Mouse (Mus musculus): ENCODE measurements around the gene Fstl1. TPM values are rescaled to one million over a fixed set of nuclear protein-coding genes. Genes with fewer than 3 reads are reported as not detected.

The Fstl1 gene
- total RNA-seq, 4 experiments from 2014 or later = 31.0 to 39.0 (median 36.1) TPM

DNA sequence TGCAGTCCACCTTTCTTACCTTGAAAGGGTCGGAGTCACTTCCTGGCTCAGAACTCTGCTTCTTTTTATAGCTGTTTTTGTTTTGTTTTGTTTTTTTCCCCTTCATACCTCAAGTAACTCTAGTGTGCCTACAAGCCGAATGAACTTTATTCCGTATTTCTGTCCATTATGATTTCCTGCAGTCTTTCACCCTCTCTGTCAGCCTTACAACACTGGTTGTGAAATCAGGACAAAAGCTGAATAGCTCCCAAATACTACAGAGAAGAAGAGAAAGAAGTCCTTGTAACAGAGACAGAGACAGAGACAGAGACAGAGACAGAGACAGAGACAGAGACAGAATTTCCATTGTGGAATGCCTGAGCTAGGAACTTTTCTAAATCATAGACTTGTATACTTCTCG lies 41.3 kb downstream of the Fstl1 start:
- DNase-seq (ENCODE audit: low spot score in 2 of 2) = no peak

DNA sequence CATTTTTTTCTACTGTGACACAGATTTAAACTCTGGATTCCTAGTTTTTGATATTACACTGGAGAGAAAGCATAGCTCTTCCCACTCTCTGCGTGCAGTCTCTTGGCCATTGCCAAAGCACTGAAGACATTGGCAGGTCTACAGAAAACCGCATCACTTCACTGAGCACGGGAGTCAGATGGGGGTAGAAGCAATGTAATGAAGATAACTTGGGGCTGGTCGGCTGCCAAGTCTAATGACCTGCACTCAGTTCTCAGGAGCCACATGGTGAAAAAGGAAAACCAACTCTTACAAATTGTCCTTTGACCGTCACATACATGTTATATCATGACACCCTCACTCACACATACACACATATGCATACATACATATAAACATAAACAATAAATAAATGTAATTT lies 47.3 kb downstream of the Fstl1 start:
- DNase-seq (ENCODE audit: low spot score in 2 of 2) = no peak

DNA sequence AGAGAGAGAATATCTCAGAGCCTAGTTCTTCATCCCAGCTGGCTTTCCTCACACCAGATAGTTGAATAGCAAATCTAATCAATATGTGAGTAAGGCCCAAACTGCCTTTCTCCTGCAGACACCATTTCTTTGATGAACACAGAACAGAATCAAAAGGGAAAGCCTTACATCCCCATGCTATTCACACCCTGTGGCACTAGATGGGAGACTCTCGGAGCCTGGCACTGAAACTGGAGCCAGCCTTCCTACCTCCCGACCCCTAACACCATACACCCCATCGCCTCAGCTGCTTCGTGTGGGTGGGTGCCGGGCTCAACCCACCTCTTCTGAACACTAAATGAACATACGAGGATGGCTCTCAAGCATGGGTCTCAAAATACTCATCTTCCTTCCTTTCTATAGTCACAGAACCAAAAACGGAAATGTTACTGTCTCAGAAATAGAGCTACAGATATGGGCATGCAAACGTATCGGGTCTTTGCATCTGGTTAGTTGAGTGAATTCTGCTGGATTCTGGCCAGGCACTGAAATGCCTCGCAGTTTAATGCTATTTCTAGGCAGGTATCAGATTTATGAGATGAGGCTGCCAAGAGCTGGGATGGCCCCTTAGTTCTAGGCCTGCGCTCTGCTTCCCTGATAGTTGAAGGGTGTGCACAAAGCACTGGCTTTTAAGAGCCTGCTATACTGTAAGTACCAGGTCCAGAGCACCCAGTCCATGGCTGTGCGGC lies 48.3 kb downstream of the Fstl1 start:
- DNase-seq (ENCODE audit: low spot score in 2 of 2) = peak in 1 of 2 experiments; percentile 43

DNA sequence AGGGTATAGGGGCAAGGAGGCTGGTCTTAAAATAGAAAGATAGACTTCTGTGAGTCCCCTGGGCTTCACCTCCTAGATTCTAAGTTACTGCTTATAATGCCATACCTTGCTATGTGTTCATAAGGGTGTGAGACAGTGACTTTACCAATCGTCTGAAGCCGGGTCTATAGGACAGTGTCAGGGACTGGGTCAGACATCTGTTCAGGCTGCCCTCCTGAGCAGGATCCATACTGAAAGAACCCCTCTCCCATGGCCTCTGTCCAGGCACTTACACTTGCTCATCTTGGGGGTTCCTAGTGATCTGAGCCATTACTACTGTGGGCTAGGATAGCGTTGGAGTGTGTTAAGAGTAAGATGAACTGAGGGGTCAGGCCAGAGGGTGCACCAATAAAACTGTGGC lies 49.6 kb downstream of the Fstl1 start:
- no peak for DNase-seq (ENCODE audit: low spot score in 2 of 2)

DNA sequence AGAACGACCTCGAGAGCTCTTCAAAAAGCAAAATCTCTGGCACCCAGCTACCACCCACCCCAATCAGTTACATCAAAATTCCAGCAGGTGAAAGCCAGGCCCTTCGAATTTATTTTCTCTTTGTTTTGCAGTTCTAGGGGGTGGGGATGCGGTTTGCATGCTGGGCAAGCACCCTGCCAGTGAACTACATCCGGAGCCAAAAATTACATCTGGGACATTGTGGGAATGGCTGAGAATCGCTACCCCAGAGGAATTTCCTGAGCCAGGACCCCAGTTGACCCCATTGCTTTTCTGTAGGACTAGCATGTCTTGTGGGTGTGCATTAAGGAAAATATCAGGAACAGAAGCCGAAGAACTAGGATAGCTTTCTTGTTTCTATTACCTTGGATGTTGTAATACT lies 54.4 kb downstream of the Fstl1 start:
- DNase-seq (ENCODE audit: low spot score in 2 of 2) = no peak

DNA sequence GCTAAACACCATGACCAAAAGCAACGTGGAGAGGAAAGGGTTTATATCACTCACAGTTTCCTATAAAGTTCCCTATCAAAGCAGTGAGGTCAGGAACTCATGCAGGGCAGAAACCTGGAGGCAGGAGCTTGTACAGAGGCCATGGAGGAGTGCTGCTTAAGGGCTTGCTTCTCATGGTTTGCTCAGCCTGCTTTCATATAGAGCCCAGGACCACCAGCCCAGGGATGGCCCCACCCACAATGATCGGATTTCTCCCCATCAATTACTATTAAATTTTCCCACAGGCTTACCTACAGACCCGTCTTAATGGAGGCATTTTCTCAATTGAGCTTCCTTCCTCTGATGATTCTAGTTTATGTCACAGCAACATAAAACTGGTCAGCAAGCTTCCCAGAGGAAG lies 60.9 kb downstream of the Fstl1 start:
- DNase-seq (ENCODE audit: low spot score in 2 of 2) = no peak

DNA sequence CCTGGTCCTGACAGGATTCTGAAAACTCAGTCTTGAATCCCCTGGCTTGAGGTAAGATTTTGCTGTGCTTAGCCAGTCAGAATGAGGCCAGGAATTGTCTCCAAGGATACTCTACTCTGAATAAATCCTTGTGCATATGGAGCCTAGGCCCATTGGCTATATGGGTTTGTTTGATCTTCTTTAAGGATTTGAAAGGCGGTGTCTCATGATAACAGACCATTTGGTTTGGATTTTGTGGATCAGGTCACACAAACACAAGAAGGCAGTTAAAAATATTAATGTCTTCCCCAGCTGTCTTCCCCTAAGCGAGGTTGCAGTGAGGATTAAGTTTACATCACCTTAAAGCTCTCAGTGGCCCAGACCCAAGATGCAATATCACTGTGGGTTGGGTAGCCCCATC lies 65.8 kb downstream of the Fstl1 start:
- no peak for DNase-seq (ENCODE audit: low spot score in 2 of 2)

DNA sequence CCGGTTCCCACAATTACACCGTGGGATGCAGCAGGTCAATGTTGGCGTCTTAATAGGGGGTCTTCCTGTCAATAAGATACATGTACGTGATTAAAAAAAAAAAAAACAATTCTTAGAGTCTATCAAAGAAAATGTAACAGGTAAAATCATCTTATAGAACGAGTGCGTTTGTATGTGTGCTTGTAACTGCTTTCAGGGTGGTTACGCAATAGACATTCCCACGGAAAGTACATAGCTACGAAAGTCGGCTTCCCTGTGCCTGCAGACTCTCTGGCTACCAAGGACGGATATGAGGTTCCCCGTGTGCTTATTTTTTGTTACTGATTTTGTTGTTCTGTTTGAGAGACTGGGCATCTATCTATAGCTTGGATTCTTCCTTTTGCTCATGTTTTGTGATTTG lies 67.1 kb downstream of the Fstl1 start:
- DNase-seq (ENCODE audit: low spot score in 2 of 2) = no peak

DNA sequence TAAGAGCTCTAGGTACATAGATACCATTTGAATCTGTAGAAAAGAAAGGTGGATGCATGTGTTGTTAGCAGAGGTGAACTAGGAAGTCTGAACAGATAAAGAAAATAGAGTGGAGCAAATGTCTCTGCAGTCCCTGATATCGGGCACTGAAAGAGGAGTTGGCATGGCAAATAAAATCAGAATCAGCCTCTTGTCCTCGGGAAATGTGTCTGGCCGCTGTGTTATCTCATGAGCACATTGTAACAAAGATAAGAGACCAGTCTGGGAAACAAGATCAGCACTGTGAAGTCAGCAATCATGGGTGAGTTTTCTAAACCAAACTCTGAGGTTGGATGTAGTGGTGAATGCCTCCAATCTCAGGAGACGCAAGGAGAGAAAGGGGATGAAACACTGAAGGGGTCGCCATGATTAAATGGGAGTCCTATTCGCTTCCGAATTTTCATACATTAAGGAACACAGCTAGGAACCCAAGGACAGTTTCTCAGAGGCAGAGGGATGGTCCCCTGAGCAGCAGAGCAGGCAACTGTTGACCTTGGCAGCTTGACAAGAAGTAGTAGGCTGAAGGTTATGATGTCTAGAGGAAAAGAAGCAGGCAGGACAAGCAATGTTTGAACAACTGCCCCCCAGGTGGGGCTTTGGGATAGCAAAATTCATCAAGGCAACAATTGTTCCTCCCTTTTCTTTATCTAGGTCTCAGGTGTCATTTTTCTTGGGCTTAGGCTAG lies 68.7 kb downstream of the Fstl1 start:
- DNase-seq (ENCODE audit: low spot score in 2 of 2) = no peak

DNA sequence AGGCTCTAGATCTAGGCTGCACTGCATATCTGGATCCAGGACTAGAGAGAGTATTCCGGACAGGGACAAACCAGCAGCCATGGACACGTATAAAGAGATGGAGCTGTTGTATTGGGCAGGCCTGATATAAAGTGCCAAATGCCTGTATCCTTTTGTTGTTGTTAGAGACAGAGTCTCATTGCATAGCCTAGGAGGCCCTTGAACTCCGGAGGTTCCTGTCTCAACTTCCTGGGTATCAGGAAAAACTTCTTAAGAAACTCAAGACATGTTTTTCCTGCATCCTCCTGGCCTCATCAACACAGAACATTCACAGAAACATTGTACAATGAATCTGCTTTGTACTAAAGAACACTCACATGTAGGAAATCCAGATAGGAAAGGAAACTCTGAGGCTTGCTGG lies 70.4 kb downstream of the Fstl1 start:
- no peak for DNase-seq (ENCODE audit: low spot score in 2 of 2)

DNA sequence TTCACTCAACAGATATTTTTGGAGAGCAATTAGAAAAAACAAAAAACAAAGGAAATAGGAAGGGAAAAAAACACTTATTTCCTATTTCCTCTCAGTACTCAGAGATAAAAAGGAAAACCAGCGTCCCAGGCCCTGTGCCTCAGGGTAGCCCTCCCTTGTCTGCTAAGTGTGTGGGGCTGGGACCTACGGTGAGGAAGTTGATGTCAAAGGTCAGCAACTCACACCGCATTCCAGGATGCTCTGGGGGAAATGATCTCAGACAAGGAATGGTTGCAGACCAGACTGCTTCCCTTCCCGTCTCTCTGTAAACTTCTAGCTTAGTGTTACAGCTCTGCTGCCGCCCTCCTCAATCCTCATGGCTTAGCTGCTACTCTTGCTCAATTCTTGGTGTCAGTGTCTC lies 74.7 kb downstream of the Fstl1 start:
- no peak for DNase-seq (ENCODE audit: low spot score in 2 of 2)

DNA sequence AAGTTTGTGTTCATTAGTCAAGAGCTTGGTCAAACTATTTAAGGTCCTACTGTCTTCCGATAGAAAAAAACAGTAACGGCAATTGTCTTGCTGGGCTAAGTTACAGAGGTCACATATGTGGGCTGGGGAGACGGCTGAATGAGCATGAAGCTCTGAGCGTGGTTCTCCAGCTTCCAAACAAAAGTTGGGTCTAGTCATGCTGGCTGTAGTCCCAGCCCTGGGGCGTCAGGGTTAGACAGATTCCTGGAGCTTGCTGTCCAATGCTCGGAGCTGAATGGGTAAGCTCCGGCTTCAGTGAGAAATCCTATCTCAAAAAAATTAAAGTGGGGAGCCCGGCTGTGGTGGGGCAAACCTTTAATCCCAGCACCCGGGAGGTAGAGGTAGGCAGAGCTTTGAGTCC lies 76.6 kb downstream of the Fstl1 start:
- DNase-seq (ENCODE audit: low spot score in 2 of 2) = no peak

DNA sequence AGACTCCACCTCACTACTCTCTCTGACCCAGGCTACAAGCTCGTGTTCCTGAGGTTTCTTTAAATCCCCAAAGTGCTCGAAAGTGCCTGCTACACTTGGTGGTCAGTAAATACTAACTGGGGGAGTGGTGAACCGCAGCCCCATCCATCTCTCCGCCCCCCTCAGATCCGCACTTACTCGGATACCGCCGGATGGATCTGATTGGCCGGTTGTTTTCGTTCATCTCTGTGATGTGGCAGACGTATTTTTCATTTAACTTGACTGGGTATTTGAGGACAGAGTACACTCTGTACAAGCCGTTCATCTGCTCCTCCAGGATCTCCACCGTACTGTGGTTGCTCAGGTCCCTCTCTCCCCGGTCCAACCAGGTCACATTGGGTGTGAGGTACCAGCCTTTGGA lies 77.4 kb downstream of the Fstl1 start:
- no peak for DNase-seq (ENCODE audit: low spot score in 2 of 2)

DNA sequence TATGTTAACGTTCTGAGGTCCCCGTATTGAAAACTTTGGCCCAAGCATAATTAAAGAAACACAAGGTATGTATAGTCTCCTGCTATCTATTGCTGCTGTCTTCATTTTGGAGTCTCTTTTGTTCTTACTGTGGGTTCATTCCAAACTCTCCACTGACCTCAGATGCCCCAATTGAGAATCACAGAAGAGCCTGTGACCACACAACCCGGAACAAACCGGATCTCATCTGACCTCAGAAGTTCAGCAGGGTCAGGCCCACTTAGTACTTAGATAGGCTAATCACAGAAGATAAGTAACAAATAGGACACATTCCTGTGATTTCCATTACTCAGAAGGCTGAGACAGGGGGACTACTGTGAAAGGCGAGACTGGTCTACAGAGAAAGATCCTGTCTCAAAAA lies 77.9 kb downstream of the Fstl1 start:
- DNase-seq (ENCODE audit: low spot score in 2 of 2) = no peak

DNA sequence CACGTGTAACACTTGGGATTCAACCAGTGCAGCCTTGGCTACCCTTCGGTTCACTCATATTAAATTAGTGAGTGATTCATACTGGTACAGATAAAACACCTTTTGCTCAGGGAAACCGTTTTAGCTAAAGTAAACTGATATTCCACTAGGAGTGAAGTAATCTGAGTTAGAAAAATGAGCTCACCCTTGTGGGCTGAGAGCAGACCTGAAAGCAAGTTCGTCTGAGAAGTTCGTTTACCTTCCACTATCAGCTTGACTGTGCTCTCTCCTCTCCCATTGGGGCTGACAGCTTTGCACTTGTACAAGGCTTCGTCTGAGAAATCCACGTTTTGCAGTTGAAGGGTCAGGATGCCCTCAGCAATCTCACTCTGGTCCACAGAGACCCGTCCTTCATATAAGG lies 78.9 kb downstream of the Fstl1 start:
- DNase-seq (ENCODE audit: low spot score in 2 of 2) = no peak

DNA sequence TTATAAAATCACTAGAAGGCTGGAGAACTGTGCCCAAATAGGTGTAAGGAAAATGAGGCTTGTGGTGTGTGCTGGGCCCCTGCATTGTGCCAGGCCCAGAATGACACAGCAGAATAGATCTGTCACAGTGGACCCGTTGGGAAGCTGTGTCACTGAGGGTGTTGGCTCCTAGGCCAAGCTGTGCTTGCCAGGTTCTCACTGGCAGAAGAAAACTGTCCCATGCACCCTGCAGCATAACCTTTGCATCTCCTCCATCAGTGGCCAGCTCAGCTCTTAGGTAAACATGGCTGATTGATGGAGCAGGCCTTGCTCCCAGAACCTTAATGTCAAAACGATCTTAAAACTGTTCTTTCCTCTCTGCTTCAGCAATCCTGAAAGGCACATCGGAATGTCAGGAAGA lies 79.7 kb downstream of the Fstl1 start:
- DNase-seq (ENCODE audit: low spot score in 2 of 2) = no peak

DNA sequence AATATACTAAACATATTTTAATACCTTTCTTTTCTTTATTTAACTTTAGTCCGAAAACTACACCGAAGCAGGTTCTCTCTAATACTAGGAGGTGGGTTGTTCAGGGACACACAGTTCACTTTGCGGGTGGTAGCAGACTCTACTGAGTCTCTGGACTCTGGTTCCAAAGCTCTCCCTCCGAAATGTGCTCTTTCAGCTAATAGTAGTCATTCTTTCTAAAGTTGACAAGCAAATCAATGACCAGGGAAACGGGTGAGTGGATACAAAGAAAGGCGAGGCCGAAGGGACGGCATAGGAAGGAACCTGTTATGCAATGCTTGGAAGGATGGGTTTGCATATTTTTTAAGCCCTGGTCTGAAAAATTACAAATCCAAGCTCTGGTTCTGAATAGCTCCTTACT lies 80.8 kb downstream of the Fstl1 start:
- DNase-seq (ENCODE audit: low spot score in 2 of 2) = no peak

DNA sequence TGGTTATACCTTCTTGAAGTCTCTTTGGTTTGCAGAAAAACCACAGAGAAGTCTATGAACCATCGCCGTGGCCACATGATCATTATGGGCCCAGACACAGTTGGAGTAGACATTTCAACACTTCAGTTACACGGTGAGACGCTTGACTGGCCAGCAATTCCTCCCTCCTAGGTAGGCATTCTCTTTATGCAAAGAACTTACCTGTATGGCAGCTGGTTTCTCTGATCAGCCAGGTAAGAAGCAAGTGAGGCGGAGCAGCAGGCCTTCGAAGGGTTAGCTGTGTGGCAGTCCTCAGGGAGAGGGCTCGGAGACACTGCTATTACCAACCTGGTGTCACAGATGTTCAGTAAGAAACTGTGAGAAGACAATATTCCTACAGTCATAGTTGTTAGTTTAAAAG lies 83.5 kb downstream of the Fstl1 start:
- no peak for DNase-seq (ENCODE audit: low spot score in 2 of 2)

DNA sequence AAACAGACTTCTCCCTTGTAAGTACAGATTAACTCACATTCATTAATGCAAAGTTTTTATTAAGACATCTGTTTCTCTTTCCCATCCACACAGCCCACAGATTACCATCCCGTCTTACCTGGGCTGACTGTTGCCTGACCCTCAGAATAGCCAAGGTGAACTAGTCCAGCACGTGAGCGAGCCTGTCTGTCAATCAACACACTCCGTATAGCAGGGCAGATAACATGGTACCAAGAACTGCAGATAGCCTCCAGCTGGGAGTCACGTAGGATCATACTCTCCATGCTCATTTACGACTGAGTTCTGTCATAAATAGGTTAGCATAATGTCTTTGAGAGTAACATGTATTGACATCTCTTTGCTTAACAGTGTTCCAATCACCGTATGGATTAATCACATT lies 84.4 kb downstream of the Fstl1 start, which contains the start of gene Gm36028:
Gene Gm36028, minus strand, starts transcription at position 118 of the 400 bp plus-strand sequence.
- DNase-seq (ENCODE audit: low spot score in 2 of 2) = no peak

DNA sequence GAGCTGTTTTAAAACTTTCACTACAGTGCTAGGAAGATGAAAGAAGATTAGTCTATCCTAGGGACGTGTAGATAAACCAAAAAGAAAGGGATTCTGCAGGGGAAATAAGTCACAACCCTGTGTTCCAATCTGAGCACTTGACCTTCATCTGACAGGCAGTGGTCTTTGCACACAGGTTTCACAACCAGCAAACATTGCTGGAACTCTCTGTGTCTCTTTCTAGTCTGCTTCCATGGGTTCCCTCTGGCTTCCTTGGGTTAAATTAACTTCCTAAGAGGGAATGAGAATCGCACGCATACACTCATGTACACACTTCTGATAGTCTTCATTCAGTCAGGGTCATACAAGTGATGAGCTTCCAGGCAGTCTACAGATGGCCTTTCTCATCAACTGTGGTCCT lies 87.2 kb downstream of the Fstl1 start:
- no peak for DNase-seq (ENCODE audit: low spot score in 2 of 2)

DNA sequence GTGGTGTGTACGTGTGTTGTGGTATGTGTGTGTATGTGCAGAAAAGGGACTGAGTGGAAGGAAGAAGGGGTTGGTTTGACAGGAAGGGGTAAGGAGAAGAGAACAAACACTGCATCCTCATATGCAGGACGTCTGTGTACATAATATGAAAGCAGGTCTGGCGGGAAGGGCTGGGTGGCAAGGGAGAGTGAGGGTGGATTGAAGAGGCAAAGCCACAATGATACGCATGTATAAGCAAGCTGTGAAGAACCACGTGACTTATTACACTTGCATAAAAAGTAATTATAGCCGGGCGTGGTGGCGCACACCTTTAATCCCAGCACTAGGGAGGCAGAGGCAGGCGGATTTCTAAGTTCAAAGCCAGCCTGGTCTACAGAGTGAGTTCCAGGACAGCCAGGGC lies 89.2 kb downstream of the Fstl1 start:
- no peak for DNase-seq (ENCODE audit: low spot score in 2 of 2)

DNA sequence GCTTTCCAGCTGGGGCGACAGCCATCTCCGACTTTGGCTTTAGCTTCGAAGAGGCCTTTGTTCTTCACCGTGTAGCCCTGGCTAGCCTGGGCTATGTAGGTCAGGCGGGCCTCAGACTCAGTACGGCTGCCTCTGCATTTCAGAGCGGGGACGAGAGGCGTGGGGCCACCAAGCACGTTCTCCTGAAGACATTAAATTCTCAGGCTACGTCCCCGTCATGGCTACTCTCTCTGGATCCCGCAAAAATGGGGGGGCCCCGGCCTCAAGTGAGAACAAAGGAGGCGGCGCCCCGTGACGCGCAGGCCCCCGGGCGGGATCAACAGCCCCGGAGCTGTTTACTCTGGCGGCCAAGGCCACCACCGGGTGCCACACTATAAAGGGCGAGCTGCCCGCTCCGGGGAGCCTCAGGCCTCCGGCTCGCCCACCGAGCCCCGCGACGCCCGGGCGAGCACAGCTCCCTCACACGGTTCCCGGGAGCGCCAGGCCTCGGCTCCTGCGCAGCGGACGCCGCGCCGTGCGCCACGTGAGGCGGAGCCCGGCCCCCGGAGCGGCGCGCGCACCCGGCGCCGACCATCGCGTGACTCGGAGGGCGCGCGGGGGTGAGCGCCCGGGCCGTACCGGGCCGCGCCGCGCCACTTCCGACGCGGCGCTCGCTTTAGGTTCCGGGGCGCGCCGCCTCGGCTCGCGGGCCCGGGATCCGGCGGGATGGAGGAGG lies 91.3 kb downstream of the Fstl1 start, which contains the start of gene Lrrc58:
Gene Lrrc58, plus strand, starts transcription at position 599 of the 715 bp plus-strand sequence.
- peak; percentile 80 to 83 for DNase-seq (ENCODE audit: low spot score in 2 of 2)

Data from left cerebral cortex, adult 8-10 months (tissue).